Mouse (Mus musculus) CD4-positive, CD25-positive, alpha-beta regulatory T cell (primary cell): ENCODE results near the gene Rfng. TPM values are rescaled to one million over a fixed set of nuclear protein-coding genes. Genes with fewer than 3 reads are reported as not detected.

Experiments
- polyA plus RNA-seq: library from polyadenylated mRNA; unstranded; fragments of 100-300 nt; shearing (Covaris generic); gene quantifications from one replicate; pipeline ENCODE4 v1.2.1, GENCODE M21; 2017

Rfng gene
- 39.3 TPM for polyA plus RNA-seq

GRCm38 (mm10) chr11:120784064-120784791 is at the start of gene Rfng, which contains the start of gene Gps1:
Rfng (minus strand) TSS chr11:120784207.
Gps1 (plus strand) TSS chr11:120784272.

GRCm38 (mm10) chr11:120823956-120824786 is 40.2 kb upstream of the Rfng start, which contains the start of gene Fasn:
Fasn (minus strand) TSS chr11:120824547.

GRCm38 (mm10) chr11:120795756-120796613 is 12.0 kb upstream of the Rfng start, which contains the start of gene Dus1l:
Dus1l (minus strand) TSS chr11:120796403.

GRCm38 (mm10) chr11:120762672-120763041 is 21.4 kb downstream of the Rfng start, which contains the start of gene Hmga1b:
Hmga1b (plus strand) TSS chr11:120762794.

GRCm38 (mm10) chr11:120731858-120732680 is 51.9 kb downstream of the Rfng start, which contains the start of gene Cbr2:
Cbr2 (minus strand) TSS chr11:120732114.

Other genes with a start within 250 kb of the Rfng start
- 144 TPM for gene Mcrip1, start 234.5 kb downstream of the Rfng start, polyA plus RNA-seq
- gene Ppp1r27, start 233.1 kb downstream of the Rfng start, polyA plus RNA-seq, result not detected
- gene P4hb, start 211.0 kb downstream of the Rfng start, polyA plus RNA-seq, result 244 TPM
- gene Arhgdia, start 202.6 kb downstream of the Rfng start, polyA plus RNA-seq, result 800 TPM
- 327 TPM for gene Alyref, start 185.8 kb downstream of the Rfng start, polyA plus RNA-seq
- 115 TPM for gene Anapc11, start 185.8 kb downstream of the Rfng start, polyA plus RNA-seq
- 1.2 TPM for gene Npb, start 175.7 kb downstream of the Rfng start, polyA plus RNA-seq
- 159 TPM for gene Pcyt2, start 166.3 kb downstream of the Rfng start, polyA plus RNA-seq
- gene Sirt7, start 159.0 kb downstream of the Rfng start, polyA plus RNA-seq, result 300 TPM
- 17.6 TPM for gene Mafg, start 150.6 kb downstream of the Rfng start, polyA plus RNA-seq
- 1.2 TPM for gene Pycr1, start 140.4 kb downstream of the Rfng start, polyA plus RNA-seq
- gene Myadml2, start 136.0 kb downstream of the Rfng start, polyA plus RNA-seq, result 0.41 TPM
- gene Notum, start 123.0 kb downstream of the Rfng start, polyA plus RNA-seq, result not detected
- gene Aspscr1, start 111.2 kb downstream of the Rfng start, polyA plus RNA-seq, result 178 TPM
- 114 TPM for gene Cenpx, start 70.5 kb downstream of the Rfng start, polyA plus RNA-seq
- 67.6 TPM for gene Lrrc45, start 70.3 kb downstream of the Rfng start, polyA plus RNA-seq
- 1.8 TPM for gene Rac3, start 62.7 kb downstream of the Rfng start, polyA plus RNA-seq
- 14.3 TPM for gene Dcxr, start 56.9 kb downstream of the Rfng start, polyA plus RNA-seq
- 0.59 TPM for gene Cbr2, start 52.1 kb downstream of the Rfng start, polyA plus RNA-seq
- gene Hmga1b, start 21.4 kb downstream of the Rfng start, polyA plus RNA-seq, result 29.4 TPM
- gene Gps1, start 65 bp upstream of the Rfng start, polyA plus RNA-seq, result 159 TPM
- gene Dus1l, start 12.2 kb upstream of the Rfng start, polyA plus RNA-seq, result 83.8 TPM
- gene Fasn, start 40.3 kb upstream of the Rfng start, polyA plus RNA-seq, result 45.8 TPM
- gene Ccdc57, start 148.7 kb upstream of the Rfng start, polyA plus RNA-seq, result 0.85 TPM
- 11.1 TPM for gene Slc16a3, start 164.3 kb upstream of the Rfng start, polyA plus RNA-seq
- gene Csnk1d, start 207.1 kb upstream of the Rfng start, polyA plus RNA-seq, result 161 TPM